Mouse (Mus musculus) cortical plate, adult 2 months (tissue): ENCODE measurements around the gene Ccdc7a.

Experiments
- CTCF ChIP-seq: fragments of 200-500 bp; IDR thresholded peaks from 2 replicates; pipeline ENCODE4 v1.5.1; 2011; ENCODE audit warnings: mild to moderate bottlenecking, control low read depth, low read length; ENCODE audit not compliant: insufficient read depth; ENCODE audit errors: extremely low read depth
- POLR2A ChIP-seq: fragments of 200-500 bp; IDR thresholded peaks from 2 replicates; pipeline ENCODE4 v1.6.1; 2011; ENCODE audit warnings: mild to moderate bottlenecking, low read length, control low read depth; ENCODE audit not compliant: insufficient read depth; ENCODE audit errors: extremely low read depth

DNA sequence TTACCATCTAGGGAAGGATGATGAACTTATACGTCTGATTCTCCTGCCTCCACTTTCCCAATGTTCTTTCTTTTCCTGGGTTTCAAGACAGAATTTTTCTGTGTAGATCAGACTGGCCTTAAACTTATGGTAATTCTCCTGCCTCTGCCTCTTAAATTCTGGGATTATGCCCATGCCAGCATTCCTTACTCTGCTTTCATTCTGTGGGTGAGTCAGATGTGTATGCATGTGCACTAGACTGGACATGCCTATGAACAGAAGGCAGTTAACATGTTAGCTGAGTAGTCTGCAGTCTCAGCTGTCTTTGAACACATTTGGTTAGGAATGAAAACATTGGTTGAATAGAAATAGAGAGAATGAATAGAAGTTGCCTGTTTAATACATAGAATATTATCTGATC, 360.9 kb downstream of the Ccdc7a start:
- TF ChIP-seq CTCF (no peak), POLR2A (no peak)
